Mouse (Mus musculus): ENCODE measurements around the gene Tmem205. TPM values are rescaled to one million over a fixed set of nuclear protein-coding genes. Genes with fewer than 3 reads are reported as not detected.

The Tmem205 gene
- polyA plus RNA-seq, 1 experiment = 28.6 TPM

- TF ChIP-seq POLR2A (IDR thresholded peaks at IDR 0.05; ENCODE audit: borderline replicate concordance, extremely low read depth, insufficient read depth, insufficient read length, poor library complexity, severe bottlenecking) (no peak), CTCF (IDR thresholded peaks at IDR 0.05; ENCODE audit: borderline replicate concordance, extremely low read depth, insufficient read depth, insufficient read length) (no peak)
- no peak for DNase-seq (ENCODE audit: low read depth)
These were observed 31.0 kb upstream of the Tmem205 start for GRCm38 (mm10) chr9:21958372-21958771.

- DNase-seq (ENCODE audit: low read depth) = peak; percentile 99
- TF ChIP-seq CTCF (IDR thresholded peaks at IDR 0.05; ENCODE audit: borderline replicate concordance, extremely low read depth, insufficient read depth, insufficient read length) (no peak), POLR2A (IDR thresholded peaks at IDR 0.05; ENCODE audit: borderline replicate concordance, extremely low read depth, insufficient read depth, insufficient read length, poor library complexity, severe bottlenecking) (peak; percentile 28; the same call in 1 of the 2 replicates)
These were observed 28.4 kb upstream of the Tmem205 start, which contains the start of gene Swsap1 for GRCm38 (mm10) chr9:21955570-21956281. Swsap1 (plus strand) TSS chr9:21955755.

- TF ChIP-seq CTCF (IDR thresholded peaks at IDR 0.05; ENCODE audit: borderline replicate concordance, extremely low read depth, insufficient read depth, insufficient read length) (peak; percentile 47; the same call in 1 of the 2 replicates), POLR2A (IDR thresholded peaks at IDR 0.05; ENCODE audit: borderline replicate concordance, extremely low read depth, insufficient read depth, insufficient read length, poor library complexity, severe bottlenecking) (no peak)
- no peak for DNase-seq (ENCODE audit: low read depth)
These were observed 27.8 kb upstream of the Tmem205 start for GRCm38 (mm10) chr9:21955225-21955569.

GRCm38 (mm10) chr9:21954635-21955034, 27.3 kb upstream of the Tmem205 start:
- TF ChIP-seq CTCF (IDR thresholded peaks at IDR 0.05; ENCODE audit: borderline replicate concordance, extremely low read depth, insufficient read depth, insufficient read length) (no peak), POLR2A (IDR thresholded peaks at IDR 0.05; ENCODE audit: borderline replicate concordance, extremely low read depth, insufficient read depth, insufficient read length, poor library complexity, severe bottlenecking) (no peak)
- DNase-seq (ENCODE audit: low read depth) = no peak

GRCm38 (mm10) chr9:21953600-21953999, 26.2 kb upstream of the Tmem205 start:
- peak; percentile 90 for DNase-seq (ENCODE audit: low read depth)
- TF ChIP-seq POLR2A (IDR thresholded peaks at IDR 0.05; ENCODE audit: borderline replicate concordance, extremely low read depth, insufficient read depth, insufficient read length, poor library complexity, severe bottlenecking) = no peak
- TF ChIP-seq CTCF (IDR thresholded peaks at IDR 0.05; ENCODE audit: borderline replicate concordance, extremely low read depth, insufficient read depth, insufficient read length) = no peak

GRCm38 (mm10) chr9:21951977-21952376, 24.6 kb upstream of the Tmem205 start:
- TF ChIP-seq POLR2A (IDR thresholded peaks at IDR 0.05; ENCODE audit: borderline replicate concordance, extremely low read depth, insufficient read depth, insufficient read length, poor library complexity, severe bottlenecking) = no peak
- TF ChIP-seq CTCF (IDR thresholded peaks at IDR 0.05; ENCODE audit: borderline replicate concordance, extremely low read depth, insufficient read depth, insufficient read length) = peak; percentile 27; the same call in 1 of the 2 replicates
- DNase-seq (ENCODE audit: low read depth) = no peak

GRCm38 (mm10) chr9:21950322-21950721, 23.0 kb upstream of the Tmem205 start:
- TF ChIP-seq POLR2A (IDR thresholded peaks at IDR 0.05; ENCODE audit: borderline replicate concordance, extremely low read depth, insufficient read depth, insufficient read length, poor library complexity, severe bottlenecking) = no peak
- peak; percentile 37; the same call in 1 of the 2 replicates for TF ChIP-seq CTCF (IDR thresholded peaks at IDR 0.05; ENCODE audit: borderline replicate concordance, extremely low read depth, insufficient read depth, insufficient read length)
- DNase-seq (ENCODE audit: low read depth) = no peak

GRCm38 (mm10) chr9:21948790-21949189, 21.4 kb upstream of the Tmem205 start:
- TF ChIP-seq CTCF (IDR thresholded peaks at IDR 0.05; ENCODE audit: borderline replicate concordance, extremely low read depth, insufficient read depth, insufficient read length) (no peak), POLR2A (IDR thresholded peaks at IDR 0.05; ENCODE audit: borderline replicate concordance, extremely low read depth, insufficient read depth, insufficient read length, poor library complexity, severe bottlenecking) (no peak)

DNA sequence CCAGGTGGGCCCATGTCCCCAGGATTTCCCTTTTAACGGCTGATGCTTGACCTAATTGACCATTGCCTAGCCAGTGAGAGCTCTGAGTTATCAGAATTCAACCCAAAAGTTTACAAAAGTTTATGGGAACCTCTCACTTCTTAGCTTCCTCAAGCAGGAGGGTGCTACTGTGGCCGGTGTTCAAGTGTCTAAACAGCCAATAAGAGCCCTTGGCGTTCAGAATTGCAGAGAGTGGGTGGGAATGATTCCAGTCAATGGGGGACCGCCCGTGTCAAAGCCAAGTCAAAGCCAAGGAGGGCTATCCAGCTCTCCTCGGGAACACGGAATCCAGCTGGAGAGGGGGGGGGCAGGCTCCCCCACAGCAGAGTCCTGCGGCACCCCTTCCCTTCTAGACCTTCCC, 20.8 kb upstream of the Tmem205 start:
- TF ChIP-seq POLR2A (IDR thresholded peaks at IDR 0.05; ENCODE audit: borderline replicate concordance, extremely low read depth, insufficient read depth, insufficient read length, poor library complexity, severe bottlenecking) = no peak
- TF ChIP-seq CTCF (IDR thresholded peaks at IDR 0.05; ENCODE audit: borderline replicate concordance, extremely low read depth, insufficient read depth, insufficient read length) = no peak
- DNase-seq (ENCODE audit: low read depth) = no peak

More at GRCm38 (mm10) chr9:21948790-21949189, 21.4 kb upstream of the Tmem205 start:
- no peak for DNase-seq (ENCODE audit: low read depth)

DNA sequence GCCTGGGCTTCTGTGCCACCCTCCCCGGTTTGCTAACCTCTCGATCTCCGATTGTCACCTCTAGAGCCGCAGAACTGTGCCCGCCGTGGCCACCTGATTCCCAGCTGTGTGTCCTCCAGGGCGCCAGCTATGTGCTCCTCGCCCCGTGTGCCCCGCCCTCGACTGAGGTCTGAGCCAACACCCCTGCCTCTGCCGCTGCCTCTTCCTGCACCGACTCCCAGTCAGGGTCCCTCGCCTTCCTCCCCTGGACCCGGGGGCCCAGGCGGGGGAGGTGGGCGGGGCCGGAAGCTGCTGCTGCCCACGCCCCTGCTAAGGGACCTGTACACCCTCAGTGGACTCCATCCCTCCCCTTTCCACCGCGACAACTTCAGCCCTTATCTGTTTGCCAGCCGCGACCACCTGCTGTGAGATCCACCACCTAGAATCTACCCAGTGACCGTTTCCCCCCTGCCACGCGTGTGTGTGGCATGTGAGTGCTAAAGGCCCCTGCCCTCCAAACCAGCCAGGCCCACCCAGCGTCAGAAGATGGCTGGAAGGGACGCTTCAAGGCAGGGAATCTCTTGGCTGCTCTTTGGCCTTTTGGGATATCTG, 20.3 kb upstream of the Tmem205 start:
- no peak for TF ChIP-seq POLR2A (IDR thresholded peaks at IDR 0.05; ENCODE audit: borderline replicate concordance, extremely low read depth, insufficient read depth, insufficient read length, poor library complexity, severe bottlenecking)
- no peak for DNase-seq (ENCODE audit: low read depth)

DNA sequence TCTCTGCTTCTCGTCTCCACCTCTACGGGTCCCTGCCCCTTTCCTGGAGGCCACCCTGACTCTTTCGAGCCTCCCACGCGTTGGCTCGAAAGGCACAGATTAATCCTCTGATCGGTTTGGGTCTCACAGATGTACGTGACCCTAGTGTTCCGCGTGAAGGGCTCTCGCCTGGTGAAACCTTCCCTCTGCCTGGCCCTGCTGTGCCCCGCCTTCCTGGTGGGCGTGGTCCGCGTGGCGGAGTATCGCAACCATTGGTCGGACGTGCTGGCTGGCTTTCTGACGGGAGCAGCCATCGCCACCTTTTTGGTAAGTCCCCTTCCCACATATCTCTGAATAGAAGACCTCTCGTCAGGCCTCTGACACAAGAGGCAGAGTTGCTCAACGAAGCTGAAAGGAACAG, 16.9 kb upstream of the Tmem205 start:
- no peak for DNase-seq (ENCODE audit: low read depth)

DNA sequence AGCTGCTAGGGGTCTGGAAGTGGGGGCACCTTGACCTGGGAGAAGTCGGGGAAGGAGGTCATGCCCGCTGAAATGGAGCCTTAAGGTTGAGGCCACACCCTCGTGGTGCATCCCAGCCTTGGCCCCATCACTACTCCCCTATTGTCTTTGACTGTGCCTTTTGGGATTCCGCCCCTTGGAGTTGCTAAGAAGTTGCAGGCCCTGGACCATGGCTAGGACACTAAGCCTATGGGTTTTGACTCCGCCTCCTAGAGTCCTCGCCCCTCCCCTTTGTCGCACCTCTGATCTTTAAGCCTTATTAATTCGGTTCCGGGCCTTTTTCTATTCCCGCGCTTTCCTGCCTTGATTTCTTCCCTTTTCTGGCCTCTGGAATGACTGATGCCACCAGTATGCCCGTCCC, 16.3 kb upstream of the Tmem205 start:
- no peak for DNase-seq (ENCODE audit: low read depth)
- TF ChIP-seq POLR2A (IDR thresholded peaks at IDR 0.05; ENCODE audit: borderline replicate concordance, extremely low read depth, insufficient read depth, insufficient read length, poor library complexity, severe bottlenecking) (no peak), CTCF (IDR thresholded peaks at IDR 0.05; ENCODE audit: borderline replicate concordance, extremely low read depth, insufficient read depth, insufficient read length) (no peak)

More for the DNA sequence above, 16.9 kb upstream of the Tmem205 start:
- no peak for TF ChIP-seq POLR2A (IDR thresholded peaks at IDR 0.05; ENCODE audit: borderline replicate concordance, extremely low read depth, insufficient read depth, insufficient read length, poor library complexity, severe bottlenecking)
- TF ChIP-seq CTCF (IDR thresholded peaks at IDR 0.05; ENCODE audit: borderline replicate concordance, extremely low read depth, insufficient read depth, insufficient read length) = no peak

Measured in brain, embryonic 14.5 days (tissue).